Mouse (Mus musculus): ENCODE results near the gene Tom1l2. TPM values are rescaled to one million over a fixed set of nuclear protein-coding genes. Genes with fewer than 3 reads are reported as not detected.

The Tom1l2 gene
- polyA plus RNA-seq, 1 experiment from 2014 or later, result 19.5 TPM

DNA sequence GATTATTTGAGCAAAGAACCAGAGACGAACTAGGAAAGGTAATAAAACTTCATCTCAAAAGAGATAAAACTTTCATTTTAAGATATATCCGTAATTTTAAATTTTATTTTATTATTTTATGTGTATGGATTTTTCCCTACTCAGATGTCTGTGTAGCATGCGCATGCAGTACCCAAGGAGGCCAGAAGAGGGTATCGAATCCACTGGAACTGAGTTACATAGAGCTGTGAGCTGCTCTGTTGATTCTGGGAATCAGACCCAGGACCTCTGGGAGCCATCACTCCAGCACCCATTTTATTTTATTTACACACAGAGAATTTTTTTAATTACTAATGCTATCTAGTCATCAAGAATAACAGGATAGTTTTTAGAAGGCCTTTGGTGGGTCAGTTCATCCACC, 45.9 kb downstream of the Tom1l2 start:
- no peak overlapping the region for H3K4me2 ChIP-seq (ENCODE audit: low read depth, low read length, severe bottlenecking)
- ATAC-seq (replicated peaks; ENCODE audit: low FRiP score), result no peak
- H3K4me1 ChIP-seq (replicated peaks; ENCODE audit: control insufficient read depth, insufficient read depth, low read length), result peaks cover 13% of the 10 kb centered on the region

DNA sequence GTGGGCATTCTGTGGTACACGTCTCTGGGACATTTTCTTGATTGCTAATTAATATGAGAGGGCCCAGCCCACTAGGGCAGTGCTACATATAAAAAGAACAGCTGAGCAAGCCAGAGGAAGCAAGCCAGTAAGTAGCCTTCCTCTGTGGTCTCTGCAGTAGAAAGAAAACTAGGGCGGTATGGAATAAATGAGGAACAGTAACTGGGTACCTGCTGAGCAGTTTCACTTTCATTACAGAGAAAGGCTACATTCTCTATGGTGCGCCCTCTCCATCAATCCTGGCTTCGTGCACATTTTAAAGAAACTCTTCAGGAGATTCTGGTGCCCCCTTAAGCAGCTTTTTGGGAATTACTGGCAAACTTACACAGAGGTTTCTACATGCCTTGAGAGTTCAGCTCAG, 47.1 kb downstream of the Tom1l2 start:
- no peaks in the 10 kb centered on the region for H3K36me3 ChIP-seq (ENCODE audit: control insufficient read depth, insufficient read depth, low read length)
- 59% methylated on average over 4 of the region's 4 CpGs for WGBS
- no peak overlapping the region for H3K9ac ChIP-seq (ENCODE audit: low read length)
- peaks cover 13% of the 10 kb centered on the region for H3K4me1 ChIP-seq (replicated peaks; ENCODE audit: control insufficient read depth, insufficient read depth, low read length)
- H3K4me2 ChIP-seq (ENCODE audit: low read depth, low read length, severe bottlenecking), result no peak overlapping the region
- no peak overlapping the region for H3K27ac ChIP-seq (ENCODE audit: low read depth, low read length)
- H3K4me3 ChIP-seq (ENCODE audit: low read depth, low read length), result no peak overlapping the region
- no peaks in the 10 kb centered on the region for H3K27me3 ChIP-seq (ENCODE audit: control insufficient read depth, insufficient read depth, low read length)
- DNase-seq (ENCODE audit: low spot score) (no peak), ATAC-seq (replicated peaks; ENCODE audit: low FRiP score) (no peak)
- H3K9me3 ChIP-seq (ENCODE audit: control insufficient read depth, low read length), result no peaks in the 10 kb centered on the region

More for the DNA sequence above, 45.9 kb downstream of the Tom1l2 start:
- Histone ChIP-seq H3K9ac (ENCODE audit: low read length) (no peak overlapping the region), H3K4me3 (ENCODE audit: low read depth, low read length) (no peak overlapping the region), H3K36me3 (ENCODE audit: control insufficient read depth, insufficient read depth, low read length) (no peaks in the 10 kb centered on the region), H3K27ac (ENCODE audit: low read depth, low read length) (no peak overlapping the region), H3K27me3 (ENCODE audit: control insufficient read depth, insufficient read depth, low read length) (no peaks in the 10 kb centered on the region), H3K9me3 (ENCODE audit: control insufficient read depth, low read length) (no peaks in the 10 kb centered on the region)
- WGBS, result 55% methylated on average over 4 of the region's 4 CpGs
- peak; percentile 72 for DNase-seq (ENCODE audit: low spot score)

DNA sequence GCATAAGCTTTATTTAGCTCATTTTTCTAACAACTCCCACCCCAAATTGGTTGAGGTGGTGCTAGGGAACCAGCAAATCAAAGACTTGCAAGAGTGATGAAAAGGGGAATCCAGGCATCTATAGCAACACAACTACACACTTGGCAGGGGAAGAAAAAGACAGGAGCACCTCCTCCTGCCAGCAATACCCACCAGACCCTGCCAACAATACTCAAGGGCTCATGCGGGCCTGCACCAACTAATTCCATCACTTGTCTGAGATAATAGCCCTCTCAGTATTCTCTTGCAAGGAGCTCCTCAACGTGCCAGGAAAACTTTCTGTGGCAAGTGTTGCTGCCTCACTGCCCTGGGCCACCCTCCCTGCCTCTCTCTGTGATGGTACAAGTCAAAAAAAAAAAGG, 49.2 kb downstream of the Tom1l2 start:
- no peak for ATAC-seq (replicated peaks; ENCODE audit: low FRiP score)
- Histone ChIP-seq H3K36me3 (ENCODE audit: control insufficient read depth, insufficient read depth, low read length) (no peaks in the 10 kb centered on the region), H3K9ac (ENCODE audit: low read length) (no peak overlapping the region), H3K27me3 (ENCODE audit: control insufficient read depth, insufficient read depth, low read length) (no peaks in the 10 kb centered on the region), H3K9me3 (ENCODE audit: control insufficient read depth, low read length) (no peaks in the 10 kb centered on the region), H3K4me2 (ENCODE audit: low read depth, low read length, severe bottlenecking) (no peak overlapping the region), H3K4me3 (ENCODE audit: low read depth, low read length) (no peak overlapping the region), H3K4me1 (replicated peaks; ENCODE audit: control insufficient read depth, insufficient read depth, low read length) (peaks cover 16% of the 10 kb centered on the region), H3K27ac (ENCODE audit: low read depth, low read length) (no peak overlapping the region)
- no peak for DNase-seq (ENCODE audit: low spot score)
- 74% methylated on average over 2 of the region's 2 CpGs for WGBS

DNA sequence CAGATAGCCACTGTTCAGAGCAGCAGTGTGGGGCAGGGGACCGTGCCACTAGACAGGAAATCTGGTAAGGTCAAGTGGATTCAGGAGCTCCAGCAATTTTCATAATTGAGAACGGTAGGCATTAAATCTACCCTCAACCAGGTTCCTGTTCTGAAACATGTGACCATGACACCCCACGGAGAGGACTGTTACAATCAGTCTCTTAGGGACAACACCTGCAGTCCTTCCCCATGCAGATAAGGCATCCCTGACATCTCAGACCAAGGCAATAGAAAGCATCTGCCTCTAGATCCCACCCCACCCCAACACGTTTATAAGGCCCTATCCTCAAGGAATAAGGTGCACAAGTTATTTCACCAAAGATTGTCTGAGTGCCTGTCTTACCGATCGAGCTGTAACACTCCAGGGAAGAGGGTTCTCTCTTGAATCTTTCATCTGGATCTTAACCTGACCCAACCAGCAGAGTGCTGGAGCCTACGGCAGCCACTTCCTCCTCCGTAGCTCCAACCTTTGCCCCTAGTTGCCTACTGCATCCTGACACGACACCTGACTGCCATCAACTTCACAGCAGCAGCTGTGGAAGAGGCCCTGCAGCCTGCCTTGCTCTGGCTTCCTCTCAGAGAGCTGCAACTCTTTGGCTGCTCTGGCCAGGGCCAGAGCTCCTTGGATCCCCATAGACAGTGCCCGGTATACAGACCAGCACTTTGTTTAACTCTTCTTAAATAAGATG, 50.2 kb downstream of the Tom1l2 start:
- DNase-seq (ENCODE audit: low spot score) (no peak), ATAC-seq (replicated peaks; ENCODE audit: low FRiP score) (no peak)
- Histone ChIP-seq H3K27me3 (ENCODE audit: control insufficient read depth, insufficient read depth, low read length) (no peaks in the 10 kb centered on the region), H3K4me2 (ENCODE audit: low read depth, low read length, severe bottlenecking) (no peak overlapping the region), H3K9ac (ENCODE audit: low read length) (no peak overlapping the region), H3K4me1 (replicated peaks; ENCODE audit: control insufficient read depth, insufficient read depth, low read length) (peaks cover 16% of the 10 kb centered on the region), H3K27ac (ENCODE audit: low read depth, low read length) (peak overlapping the region; percentile 64; the same call in 1 of the 2 replicates), H3K36me3 (ENCODE audit: control insufficient read depth, insufficient read depth, low read length) (no peaks in the 10 kb centered on the region), H3K4me3 (ENCODE audit: low read depth, low read length) (no peak overlapping the region), H3K9me3 (ENCODE audit: control insufficient read depth, low read length) (no peaks in the 10 kb centered on the region)
- 79% methylated on average over 10 of the region's 10 CpGs for WGBS

DNA sequence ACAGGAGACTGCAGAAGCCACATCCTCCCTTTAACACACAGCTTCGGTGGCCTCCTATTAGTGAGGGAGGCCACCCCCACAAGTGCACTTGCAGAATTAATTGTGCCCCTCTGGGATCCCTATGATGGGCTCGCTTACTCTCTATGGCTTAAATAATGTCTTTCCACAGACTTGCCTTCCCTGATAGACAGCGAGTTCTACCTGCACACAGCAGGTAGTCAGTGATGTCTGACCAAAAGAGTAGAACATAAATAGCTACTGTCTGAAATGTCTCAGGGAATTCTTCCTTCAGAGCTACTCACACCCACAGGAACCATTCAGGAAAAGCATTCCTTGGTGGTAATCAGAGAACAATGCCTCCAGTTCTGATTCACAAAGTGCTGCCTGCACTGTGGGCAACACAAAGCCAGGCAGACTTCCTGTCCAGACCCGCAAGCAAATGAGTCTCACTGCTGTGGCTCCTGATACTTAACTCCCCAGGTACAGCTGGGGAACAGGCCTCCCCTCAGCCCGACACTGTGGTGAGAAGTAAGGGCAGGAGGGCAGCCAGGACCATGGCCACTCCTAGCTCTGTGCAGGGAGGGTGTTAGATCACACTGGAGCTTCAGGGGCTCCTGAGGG, 51.0 kb downstream of the Tom1l2 start:
- DNase-seq (ENCODE audit: low spot score) (no peak), ATAC-seq (replicated peaks; ENCODE audit: low FRiP score) (no peak; the same call in 1 of the 2 replicates)
- Histone ChIP-seq H3K27ac (ENCODE audit: low read depth, low read length) (peak overlapping the region; percentile 64), H3K36me3 (ENCODE audit: control insufficient read depth, insufficient read depth, low read length) (no peaks in the 10 kb centered on the region), H3K9me3 (ENCODE audit: control insufficient read depth, low read length) (no peaks in the 10 kb centered on the region), H3K4me2 (ENCODE audit: low read depth, low read length, severe bottlenecking) (no peak overlapping the region), H3K4me3 (ENCODE audit: low read depth, low read length) (no peak overlapping the region), H3K27me3 (ENCODE audit: control insufficient read depth, insufficient read depth, low read length) (no peaks in the 10 kb centered on the region), H3K4me1 (replicated peaks; ENCODE audit: control insufficient read depth, insufficient read depth, low read length) (peaks cover 17% of the 10 kb centered on the region), H3K9ac (ENCODE audit: low read length) (peak overlapping the region; percentile 32; the same call in 1 of the 2 replicates)
- 24% methylated on average over 5 of the region's 5 CpGs for WGBS

DNA sequence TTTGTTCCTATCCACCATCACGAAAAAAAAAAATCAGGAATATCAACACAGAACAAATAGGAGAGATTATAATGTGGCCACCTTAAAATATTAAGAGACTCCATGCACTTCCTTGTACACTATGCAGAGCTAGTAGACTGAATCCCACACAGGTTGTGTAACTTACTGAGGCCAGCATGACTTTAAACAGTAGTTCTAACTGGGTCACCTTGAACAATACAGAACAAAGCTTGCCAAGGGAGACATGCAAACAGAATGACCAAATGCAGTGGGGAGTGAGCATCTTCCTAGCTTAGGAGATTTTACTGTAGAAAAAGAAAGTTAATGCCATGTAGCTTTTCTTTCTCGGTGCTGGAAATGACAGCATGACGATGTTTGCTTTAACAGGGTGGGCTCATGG, 52.4 kb downstream of the Tom1l2 start:
- no peak for DNase-seq (ENCODE audit: low spot score)
- 88% methylated on average over 3 of the region's 3 CpGs for WGBS

DNA sequence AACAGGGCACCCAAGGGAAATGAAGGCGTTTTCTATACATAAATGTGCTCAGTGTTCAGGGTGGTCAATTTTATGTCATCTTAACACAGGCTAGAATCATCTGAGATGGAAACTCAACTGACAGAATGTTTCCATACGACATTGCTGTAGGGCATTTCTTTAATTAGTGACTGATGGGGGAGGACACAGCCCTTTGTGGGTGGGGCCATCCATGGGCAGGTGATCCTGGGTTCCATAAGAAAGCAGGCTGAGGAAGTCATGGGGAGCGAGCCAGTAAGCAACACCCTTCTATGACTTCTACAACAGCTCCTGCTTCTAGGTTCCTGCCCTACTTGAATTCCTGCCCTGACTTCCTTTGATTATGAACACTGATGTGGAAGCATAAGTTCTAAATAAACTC, 54.9 kb downstream of the Tom1l2 start:
- no peak overlapping the region for H3K4me3 ChIP-seq (ENCODE audit: low read depth, low read length)
- ATAC-seq (replicated peaks; ENCODE audit: low FRiP score) (no peak), DNase-seq (ENCODE audit: low spot score) (no peak)
- no peak overlapping the region for H3K27ac ChIP-seq (ENCODE audit: low read depth, low read length)
- H3K9me3 ChIP-seq (ENCODE audit: control insufficient read depth, low read length), result no peaks in the 10 kb centered on the region
- no peaks in the 10 kb centered on the region for H3K27me3 ChIP-seq (ENCODE audit: control insufficient read depth, insufficient read depth, low read length)
- H3K9ac ChIP-seq (ENCODE audit: low read length), result no peak overlapping the region
- H3K4me1 ChIP-seq (replicated peaks; ENCODE audit: control insufficient read depth, insufficient read depth, low read length), result peaks cover 49% of the 10 kb centered on the region
- H3K4me2 ChIP-seq (ENCODE audit: low read depth, low read length, severe bottlenecking), result no peak overlapping the region
- 73% methylated on average over 3 of the region's 3 CpGs for WGBS
- no peaks in the 10 kb centered on the region for H3K36me3 ChIP-seq (ENCODE audit: control insufficient read depth, insufficient read depth, low read length)

More for the DNA sequence above, 52.4 kb downstream of the Tom1l2 start:
- H3K4me3 ChIP-seq (ENCODE audit: low read depth, low read length), result no peak overlapping the region
- H3K4me2 ChIP-seq (ENCODE audit: low read depth, low read length, severe bottlenecking), result no peak overlapping the region
- no peaks in the 10 kb centered on the region for H3K27me3 ChIP-seq (ENCODE audit: control insufficient read depth, insufficient read depth, low read length)
- ATAC-seq (replicated peaks; ENCODE audit: low FRiP score), result no peak
- H3K27ac ChIP-seq (ENCODE audit: low read depth, low read length), result no peak overlapping the region
- peaks cover 26% of the 10 kb centered on the region for H3K4me1 ChIP-seq (replicated peaks; ENCODE audit: control insufficient read depth, insufficient read depth, low read length)
- no peak overlapping the region for H3K9ac ChIP-seq (ENCODE audit: low read length)
- no peaks in the 10 kb centered on the region for H3K36me3 ChIP-seq (ENCODE audit: control insufficient read depth, insufficient read depth, low read length)
- H3K9me3 ChIP-seq (ENCODE audit: control insufficient read depth, low read length), result no peaks in the 10 kb centered on the region

DNA sequence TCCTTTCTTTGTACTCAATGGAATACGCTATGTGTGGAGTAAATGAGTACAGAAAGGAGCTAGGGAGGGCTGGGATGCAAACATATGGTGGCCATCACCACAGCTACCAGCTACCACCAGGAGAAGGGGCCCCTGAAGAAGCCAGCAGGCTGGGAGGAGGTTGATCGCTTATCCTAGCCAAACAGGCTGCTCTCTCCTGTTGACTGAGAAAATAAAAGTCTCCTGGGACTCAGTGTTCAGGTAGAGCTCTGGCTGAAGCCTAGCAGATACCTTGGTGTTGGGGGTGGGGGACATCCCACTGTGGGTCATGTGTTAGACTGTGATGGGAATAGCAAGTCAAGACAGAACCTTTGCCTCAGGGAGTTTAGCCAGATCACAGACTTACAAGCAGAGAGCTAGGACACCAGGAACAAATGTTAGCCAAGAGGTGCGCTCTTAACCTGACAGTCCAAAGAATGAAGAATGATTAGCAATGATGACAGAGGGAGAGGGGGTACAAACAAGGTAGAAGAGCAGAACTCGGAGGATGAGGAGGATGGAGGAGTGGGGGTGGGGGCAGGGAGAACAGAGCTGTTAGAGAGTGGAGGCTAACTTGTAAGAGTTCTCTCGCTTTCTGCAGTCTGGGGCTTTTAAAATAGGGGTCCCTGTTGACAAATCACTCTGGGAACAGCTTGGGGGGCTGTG, 57.9 kb downstream of the Tom1l2 start:
- Histone ChIP-seq H3K9me3 (ENCODE audit: control insufficient read depth, low read length) (no peaks in the 10 kb centered on the region), H3K27me3 (ENCODE audit: control insufficient read depth, insufficient read depth, low read length) (no peaks in the 10 kb centered on the region), H3K4me3 (ENCODE audit: low read depth, low read length) (no peak overlapping the region), H3K4me2 (ENCODE audit: low read depth, low read length, severe bottlenecking) (no peak overlapping the region; the same call in 1 of the 2 replicates), H3K27ac (ENCODE audit: low read depth, low read length) (peak overlapping the region; percentile 89), H3K9ac (ENCODE audit: low read length) (peak overlapping the region; percentile 24), H3K36me3 (ENCODE audit: control insufficient read depth, insufficient read depth, low read length) (no peaks in the 10 kb centered on the region), H3K4me1 (replicated peaks; ENCODE audit: control insufficient read depth, insufficient read depth, low read length) (peaks cover 41% of the 10 kb centered on the region)
- DNase-seq (ENCODE audit: low spot score) (peak; percentile 68), ATAC-seq (replicated peaks; ENCODE audit: low FRiP score) (peak; percentile 64)
- WGBS, result 40% methylated on average over 5 of the region's 5 CpGs

Data from forebrain, embryonic 11.5 days (tissue).